Mouse (Mus musculus): Measurements from ENCODE around the gene Ankrd12.

DNA sequence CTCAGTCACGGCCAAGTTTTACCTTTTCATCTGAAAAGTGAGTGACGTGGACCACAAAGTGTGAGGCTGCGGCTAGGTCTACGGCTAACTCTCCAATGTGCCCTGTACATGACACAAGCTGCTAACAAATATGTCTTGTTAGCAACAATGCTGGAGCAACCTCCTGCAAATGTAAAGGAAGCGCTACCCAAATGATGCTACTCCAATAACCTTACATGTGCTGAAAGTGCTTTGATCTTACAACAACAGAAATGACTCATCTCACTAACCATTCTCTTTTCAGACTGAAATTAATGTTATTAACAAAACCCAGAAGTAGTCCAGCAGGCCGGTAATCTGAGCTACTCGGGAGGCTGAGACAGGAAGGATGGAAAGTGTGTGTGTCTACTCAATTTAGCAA, 2.9 kb downstream of the Ankrd12 start:
- no peak for TF ChIP-seq CTCF (IDR thresholded peaks at IDR 0.05; ENCODE audit: low read depth, low read length)
- no peak for TF ChIP-seq GATA1 (IDR thresholded peaks at IDR 0.05; ENCODE audit: borderline replicate concordance, low read length)
- TF ChIP-seq TAL1 (conservative IDR thresholded peaks at IDR 0.05; ENCODE audit: low read depth, low read length) = no peak

Measured in G1E (cell line).